Mouse (Mus musculus) CD4-positive, CD25-positive, alpha-beta regulatory T cell (primary cell): ENCODE data around the gene Asns. TPM values are rescaled to one million over a fixed set of nuclear protein-coding genes. Genes with fewer than 3 reads are reported as not detected.

Experiments used
- polyA plus RNA-seq: library from polyadenylated mRNA; unstranded; fragments of 100-300 nt; shearing (Covaris generic); gene quantifications from one replicate; pipeline ENCODE4 v1.2.1, GENCODE M21; 2017

Gene Asns
- polyA plus RNA-seq, result 2.1 TPM

DNA sequence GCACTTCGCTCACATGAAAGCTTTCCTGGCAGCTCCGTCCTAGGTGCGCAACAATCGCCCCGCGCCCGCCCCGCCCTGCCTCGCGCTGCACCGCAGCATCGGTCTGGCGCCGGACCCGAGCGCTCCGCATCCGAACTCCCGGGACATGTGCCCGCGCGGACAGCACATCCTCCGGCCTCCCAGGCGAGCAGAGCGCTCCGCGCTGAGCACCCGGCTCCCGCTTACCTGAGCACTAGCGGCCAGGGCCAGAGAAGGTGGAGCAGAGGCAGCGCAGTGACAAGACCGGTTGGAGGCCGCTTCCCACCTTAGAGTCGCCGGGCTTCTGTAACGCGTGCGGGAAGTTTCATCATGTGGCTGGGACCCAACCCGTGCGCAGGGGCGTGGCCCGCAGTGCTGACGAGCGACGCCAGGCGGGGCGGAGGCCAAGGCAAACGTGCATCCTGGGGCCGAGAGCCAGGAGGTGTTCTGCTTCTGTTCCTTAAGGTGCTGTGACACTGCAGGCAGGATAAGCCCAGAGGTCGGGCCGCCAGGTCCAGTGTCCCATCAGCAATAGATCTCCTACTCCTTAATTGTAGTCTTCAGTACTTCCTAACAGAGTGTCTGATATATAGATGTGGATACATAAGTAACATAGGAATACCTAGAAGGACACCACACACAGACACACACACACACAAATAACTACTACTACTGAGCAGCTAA lies at the start of gene Asns:
Gene Asns (minus strand): TSS at position 371 of the 702 bp plus-strand sequence.

Other genes with a start within 250 kb of the Asns start
- not detected for gene Tac1, start 138.4 kb downstream of the Asns start, polyA plus RNA-seq
- gene C1galt1, start 151.6 kb upstream of the Asns start, polyA plus RNA-seq, result 27.4 TPM